Mouse (Mus musculus) liver, embryonic 14.5 days (tissue): ENCODE results near the gene Med26.

Experiments
- CTCF ChIP-seq: IDR thresholded peaks from 2 replicates; pipeline ENCODE4 v1.5.1; 2016; ENCODE audit warnings: antibody characterized with exemption, low read depth, control low read depth
- EP300 ChIP-seq: IDR thresholded peaks from 2 replicates; pipeline ENCODE4 v1.6.1; 2016; ENCODE audit warnings: antibody characterized with exemption, low read depth

DNA sequence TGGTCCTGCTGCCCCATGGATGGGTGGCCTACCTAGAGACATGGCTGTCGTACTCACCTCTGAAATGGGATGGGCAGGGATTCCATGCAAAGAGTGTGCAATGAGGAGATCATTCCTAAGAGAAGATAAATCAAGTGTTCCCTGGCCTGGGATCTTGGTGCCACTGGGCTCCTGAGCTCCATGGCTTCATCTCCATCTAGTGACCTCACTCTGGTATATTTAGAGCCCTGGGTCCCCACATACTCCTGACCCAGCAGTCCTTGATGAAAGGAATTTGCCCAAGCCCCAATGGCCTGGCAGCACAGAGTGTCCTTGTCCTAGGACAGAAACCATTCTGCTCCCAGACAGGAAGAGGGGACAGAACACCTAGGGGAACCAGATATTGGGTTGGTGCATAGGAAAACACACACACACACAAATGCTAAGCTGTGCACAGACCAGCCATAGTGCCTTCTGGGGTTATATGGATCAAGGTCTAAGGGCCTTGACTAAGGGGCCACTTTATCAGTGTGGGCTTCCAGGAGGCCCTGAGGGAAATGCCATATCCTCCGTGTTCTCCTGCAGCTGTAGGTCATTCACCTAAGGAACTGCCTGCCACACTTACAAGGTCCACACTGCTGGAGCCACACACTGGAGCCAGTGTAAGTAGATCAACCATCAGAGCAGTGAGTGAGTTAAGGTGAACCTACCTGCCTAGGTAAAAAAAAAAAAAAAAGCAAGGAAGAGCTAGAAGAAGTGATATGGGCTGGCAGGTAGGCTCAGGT, 48.4 kb downstream of the Med26 start:
- no peak for TF ChIP-seq CTCF
- TF ChIP-seq EP300, result no peak
